Mouse (Mus musculus): ENCODE results near the gene Rabgap1l.

The Rabgap1l gene

GRCm38 (mm10) chr1:160596948-160597270, 196.1 kb downstream of the Rabgap1l start:
- DNase-seq (ENCODE audit: extremely low spot score, low read depth, low spot score), result no peak

- no peak for DNase-seq (ENCODE audit: extremely low spot score, low read depth, low spot score)
These were observed 196.6 kb downstream of the Rabgap1l start for GRCm38 (mm10) chr1:160596252-160596947.

- no peak for DNase-seq (ENCODE audit: extremely low spot score, low read depth, low spot score)
These were observed 198.4 kb downstream of the Rabgap1l start for GRCm38 (mm10) chr1:160594576-160594975.

GRCm38 (mm10) chr1:160594066-160594465, 198.9 kb downstream of the Rabgap1l start:
- no peak for DNase-seq (ENCODE audit: extremely low spot score, low read depth, low spot score)

GRCm38 (mm10) chr1:160588911-160589590, 204.0 kb downstream of the Rabgap1l start:
- DNase-seq (ENCODE audit: extremely low spot score, low read depth, low spot score), result no peak

GRCm38 (mm10) chr1:160579309-160580233, 213.4 kb downstream of the Rabgap1l start:
- DNase-seq (ENCODE audit: extremely low spot score, low read depth, low spot score), result no peak

- no peak for DNase-seq (ENCODE audit: extremely low spot score, low read depth, low spot score)
These were observed 216.9 kb downstream of the Rabgap1l start for GRCm38 (mm10) chr1:160576124-160576523.

GRCm38 (mm10) chr1:160574039-160574438, 219.0 kb downstream of the Rabgap1l start:
- no peak for DNase-seq (ENCODE audit: extremely low spot score, low read depth, low spot score)

- no peak for DNase-seq (ENCODE audit: extremely low spot score, low read depth, low spot score)
These were observed 226.6 kb downstream of the Rabgap1l start for GRCm38 (mm10) chr1:160566458-160566857.

GRCm38 (mm10) chr1:160561381-160561780, 231.6 kb downstream of the Rabgap1l start:
- no peak for DNase-seq (ENCODE audit: extremely low spot score, low read depth, low spot score)

- DNase-seq (ENCODE audit: extremely low spot score, low read depth, low spot score), result no peak
These were observed 242.4 kb downstream of the Rabgap1l start for GRCm38 (mm10) chr1:160550636-160551035.

GRCm38 (mm10) chr1:160547934-160548876, 244.8 kb downstream of the Rabgap1l start:
- peak; percentile 6 for DNase-seq (ENCODE audit: extremely low spot score, low read depth, low spot score)

- DNase-seq (ENCODE audit: extremely low spot score, low read depth, low spot score), result no peak
These were observed 257.4 kb downstream of the Rabgap1l start for GRCm38 (mm10) chr1:160535649-160536048.

GRCm38 (mm10) chr1:160534571-160535335, 258.3 kb downstream of the Rabgap1l start:
- DNase-seq (ENCODE audit: extremely low spot score, low read depth, low spot score), result no peak

- DNase-seq (ENCODE audit: extremely low spot score, low read depth, low spot score), result no peak
These were observed 259.7 kb downstream of the Rabgap1l start for GRCm38 (mm10) chr1:160533209-160533820.

GRCm38 (mm10) chr1:160531402-160531801, 261.6 kb downstream of the Rabgap1l start:
- no peak for DNase-seq (ENCODE audit: extremely low spot score, low read depth, low spot score)

- DNase-seq (ENCODE audit: extremely low spot score, low read depth, low spot score), result no peak
These were observed 271.1 kb downstream of the Rabgap1l start for GRCm38 (mm10) chr1:160521918-160522317.

- no peak for DNase-seq (ENCODE audit: extremely low spot score, low read depth, low spot score)
These were observed 272.3 kb downstream of the Rabgap1l start for GRCm38 (mm10) chr1:160520665-160521064.

GRCm38 (mm10) chr1:160519896-160520465, 273.0 kb downstream of the Rabgap1l start:
- no peak for DNase-seq (ENCODE audit: extremely low spot score, low read depth, low spot score)

Measured in hindlimb bud, embryonic 11.5 days (tissue).